Mouse (Mus musculus) E14TG2a.4 (cell line): ENCODE data around the gene Arhgap23.

Source experiments
- H3K27me3 ChIP-seq: 2 replicates; pipeline ENCODE4 v1.6.1; 2014; ENCODE audit warnings: low read length, control low read depth; ENCODE audit not compliant: insufficient read depth
- H3K36me3 ChIP-seq: 2 replicates; pipeline ENCODE4 v1.6.1; 2014; ENCODE audit warnings: low read length, control low read depth; ENCODE audit not compliant: insufficient read depth
- H3K4me1 ChIP-seq: replicated peaks from 2 replicates; pipeline ENCODE4 v1.6.1; 2014; ENCODE audit warnings: low read depth, low read length, control low read depth
- H3K4me3 ChIP-seq: replicated peaks from 2 replicates; pipeline ENCODE4 v1.5.1; 2014; ENCODE audit warnings: mild to moderate bottlenecking, low read length
- H3K9me3 ChIP-seq: 2 replicates; pipeline ENCODE4 v1.6.1; 2014; ENCODE audit warnings: low read length, control low read depth
- CTCF ChIP-seq: conservative IDR thresholded peaks from 2 replicates; pipeline ENCODE4 v1.5.1; 2014; ENCODE audit warnings: low read length
- NANOG ChIP-seq: IDR thresholded peaks from 2 replicates; pipeline ENCODE4 v1.6.1; 2014; ENCODE audit warnings: borderline replicate concordance, low read length, mixed read lengths
- POU5F1 ChIP-seq: IDR thresholded peaks from 2 replicates; pipeline ENCODE4 v1.6.1; 2014; ENCODE audit warnings: low read length, borderline replicate concordance

Gene Arhgap23

DNA sequence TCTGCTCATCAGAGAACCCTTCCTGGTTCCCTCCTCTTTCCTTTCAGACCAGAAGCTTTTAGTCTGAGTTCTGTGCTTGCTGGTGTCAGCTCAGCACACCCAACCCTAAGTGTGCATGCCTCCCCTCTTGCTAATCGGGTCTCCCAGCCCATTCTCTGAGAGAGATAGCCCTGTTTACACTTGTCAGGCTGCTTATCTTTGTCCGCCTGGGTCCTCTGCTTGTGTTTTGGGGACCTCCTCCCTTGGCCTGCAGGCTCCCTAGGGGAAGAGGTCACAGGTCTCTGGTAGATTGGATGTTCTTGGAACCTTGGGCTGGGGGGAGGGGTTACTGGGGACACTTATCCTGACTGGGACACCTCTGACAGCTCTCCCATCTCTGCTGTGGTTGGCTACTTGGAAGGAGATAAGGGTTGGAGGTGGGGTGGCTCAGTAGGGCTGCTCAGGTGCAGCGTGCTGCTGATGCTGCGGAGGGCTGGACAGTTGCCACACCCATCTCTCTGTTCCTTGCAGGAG lies 30.7 kb downstream of the Arhgap23 start:
- peaks cover 79% of the 10 kb centered on the region for H3K36me3 ChIP-seq

DNA sequence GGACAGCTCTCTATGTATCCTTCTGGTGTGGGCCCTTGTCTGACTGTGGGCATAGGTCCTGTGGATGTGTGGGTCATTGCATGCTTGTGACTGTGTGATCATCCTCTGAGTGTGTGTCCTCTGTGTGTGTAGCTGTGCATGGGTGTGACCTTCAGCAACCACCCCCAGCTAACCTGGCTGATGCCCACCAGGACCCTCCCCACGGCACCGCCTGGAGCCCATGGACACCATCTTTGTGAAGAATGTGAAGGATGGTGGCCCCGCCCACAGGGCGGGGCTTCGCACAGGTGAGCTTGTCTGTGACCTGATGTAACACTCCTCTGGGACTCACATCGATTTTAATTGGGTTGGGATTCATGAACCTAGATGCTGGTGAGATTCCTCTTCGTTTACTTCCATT lies 32.6 kb downstream of the Arhgap23 start:
- no peaks in the 10 kb centered on the region for H3K9me3 ChIP-seq
- H3K4me3 ChIP-seq, result no peak overlapping the region
- TF ChIP-seq POU5F1 (no peak), NANOG (no peak), CTCF (no peak)
- no peaks in the 10 kb centered on the region for H3K27me3 ChIP-seq
- peaks cover 92% of the 10 kb centered on the region for H3K36me3 ChIP-seq
- peaks cover 91% of the 10 kb centered on the region for H3K4me1 ChIP-seq

More for the DNA sequence above, 30.7 kb downstream of the Arhgap23 start:
- TF ChIP-seq NANOG (no peak), CTCF (no peak), POU5F1 (no peak)
- Histone ChIP-seq H3K4me1 (peaks cover 93% of the 10 kb centered on the region), H3K4me3 (0 out of 2 replicates have a peak overlapping the region, but pooled peaks have one; percentile 7), H3K9me3 (no peaks in the 10 kb centered on the region), H3K27me3 (peaks cover 1% of the 10 kb centered on the region)

DNA sequence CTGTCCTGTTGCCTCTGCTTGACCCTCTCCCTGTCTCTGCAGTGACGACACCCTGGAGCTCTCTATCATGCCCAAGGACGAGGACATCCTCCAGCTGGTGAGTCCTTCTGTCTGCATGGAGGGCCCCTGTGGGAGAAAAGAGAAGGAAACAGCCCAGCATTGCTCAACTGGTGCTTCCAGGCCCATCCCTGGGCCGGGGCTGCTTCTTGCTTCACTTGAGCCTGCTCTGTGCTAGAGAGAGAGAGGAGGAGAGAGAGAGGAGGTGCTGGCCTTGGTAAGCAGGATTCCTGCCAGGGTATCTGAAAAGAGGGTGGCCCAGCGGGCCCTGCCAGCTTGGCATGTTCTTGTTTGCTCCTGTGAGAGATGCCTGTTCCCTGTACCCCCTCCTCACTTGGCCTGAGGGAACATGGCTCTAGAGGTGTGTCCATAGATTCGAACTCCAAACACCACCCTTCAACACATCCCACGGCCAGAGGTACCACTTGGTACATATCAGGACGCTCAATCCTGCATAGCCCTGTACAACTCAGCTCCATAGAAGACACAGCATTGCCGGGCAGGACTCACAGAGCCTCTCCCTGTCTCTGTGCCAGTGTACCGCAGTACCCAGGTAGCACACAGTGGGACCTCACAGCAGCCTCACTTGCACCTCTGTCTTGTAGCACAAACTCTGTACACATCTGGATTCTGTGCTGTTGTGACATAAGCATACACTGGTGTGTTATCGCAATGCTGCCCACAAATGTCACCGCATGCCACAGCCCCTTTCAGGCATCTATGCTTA lies 33.5 kb downstream of the Arhgap23 start:
- TF ChIP-seq NANOG (no peak), POU5F1 (no peak), CTCF (no peak)
- Histone ChIP-seq H3K9me3 (no peaks in the 10 kb centered on the region), H3K27me3 (no peaks in the 10 kb centered on the region), H3K36me3 (peaks cover 92% of the 10 kb centered on the region), H3K4me3 (no peak overlapping the region), H3K4me1 (peaks cover 91% of the 10 kb centered on the region)

DNA sequence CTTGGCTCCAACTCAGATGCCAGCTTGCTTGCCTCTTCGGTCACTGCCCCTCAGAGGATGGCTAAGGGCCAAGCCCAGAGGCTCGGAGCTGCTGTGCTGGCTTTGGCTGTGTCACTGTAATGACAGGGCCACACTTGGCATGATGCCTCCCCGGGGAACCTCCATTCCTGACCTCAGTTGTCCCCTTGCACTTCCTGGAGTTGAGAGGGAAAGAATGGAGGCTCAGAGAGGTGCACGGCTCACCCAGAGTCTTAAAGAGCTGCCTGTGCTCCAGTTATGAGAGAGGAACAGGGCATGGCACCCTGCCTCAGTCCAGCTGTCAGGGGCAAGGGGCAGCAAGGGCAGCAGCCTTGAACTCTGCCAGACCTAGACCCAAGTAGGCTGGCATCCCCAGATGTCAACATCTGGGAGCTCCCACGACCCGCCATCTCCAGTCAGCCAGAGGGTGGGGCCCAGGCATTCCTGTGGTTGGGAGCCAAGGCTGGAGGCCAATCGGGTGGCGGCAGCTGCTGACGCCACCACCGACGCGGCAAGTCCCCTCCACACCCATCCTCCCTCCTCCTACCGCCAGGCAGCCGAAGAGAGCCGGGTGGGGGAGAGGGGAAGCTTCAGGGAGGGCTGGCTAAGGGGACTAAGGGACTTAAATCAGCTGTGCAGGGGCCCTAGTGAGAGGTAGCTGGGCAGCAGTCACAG lies 34.4 kb downstream of the Arhgap23 start:
- peaks cover 90% of the 10 kb centered on the region for H3K4me1 ChIP-seq
- no peaks in the 10 kb centered on the region for H3K9me3 ChIP-seq
- H3K27me3 ChIP-seq, result no peaks in the 10 kb centered on the region
- peaks cover 92% of the 10 kb centered on the region for H3K36me3 ChIP-seq
- TF ChIP-seq CTCF (no peak), POU5F1 (no peak), NANOG (no peak)
- peak overlapping the region; percentile 69 for H3K4me3 ChIP-seq

DNA sequence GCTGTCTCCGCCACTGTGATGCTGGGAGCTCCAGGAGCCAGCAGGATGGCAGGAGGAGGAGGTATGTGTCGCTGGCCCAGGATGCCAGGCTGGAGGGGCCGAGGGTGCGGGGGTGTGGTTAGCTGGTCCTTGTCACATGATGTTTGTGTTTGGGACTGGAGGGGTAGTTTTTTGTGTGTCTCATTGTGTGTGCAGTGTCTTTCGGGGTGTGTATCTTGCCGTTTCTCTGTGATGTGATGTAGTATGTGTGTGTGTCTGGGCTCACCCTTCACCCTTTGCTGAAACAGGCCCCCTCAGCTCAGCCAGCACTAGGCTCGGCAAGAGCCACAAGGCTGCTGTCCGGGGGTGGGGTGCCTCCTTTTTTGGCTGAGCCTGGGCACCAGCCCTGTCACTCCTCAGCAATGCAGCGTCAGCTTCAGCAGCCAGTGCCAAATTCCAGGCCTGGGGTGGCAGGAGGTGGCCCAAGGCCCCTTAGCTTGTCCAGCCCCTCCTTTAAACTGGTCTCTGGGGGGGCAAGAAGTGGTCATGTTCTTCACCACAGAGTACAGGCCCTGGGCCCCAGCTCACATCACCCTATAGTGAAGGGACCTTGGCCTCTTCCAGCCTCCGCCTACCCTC lies 35.1 kb downstream of the Arhgap23 start:
- peaks cover 83% of the 10 kb centered on the region for H3K4me1 ChIP-seq
- H3K4me3 ChIP-seq, result peak overlapping the region; percentile 69
- H3K9me3 ChIP-seq, result no peaks in the 10 kb centered on the region
- H3K36me3 ChIP-seq, result peaks cover 92% of the 10 kb centered on the region
- H3K27me3 ChIP-seq, result no peaks in the 10 kb centered on the region
- TF ChIP-seq CTCF (no peak), POU5F1 (no peak), NANOG (no peak)

DNA sequence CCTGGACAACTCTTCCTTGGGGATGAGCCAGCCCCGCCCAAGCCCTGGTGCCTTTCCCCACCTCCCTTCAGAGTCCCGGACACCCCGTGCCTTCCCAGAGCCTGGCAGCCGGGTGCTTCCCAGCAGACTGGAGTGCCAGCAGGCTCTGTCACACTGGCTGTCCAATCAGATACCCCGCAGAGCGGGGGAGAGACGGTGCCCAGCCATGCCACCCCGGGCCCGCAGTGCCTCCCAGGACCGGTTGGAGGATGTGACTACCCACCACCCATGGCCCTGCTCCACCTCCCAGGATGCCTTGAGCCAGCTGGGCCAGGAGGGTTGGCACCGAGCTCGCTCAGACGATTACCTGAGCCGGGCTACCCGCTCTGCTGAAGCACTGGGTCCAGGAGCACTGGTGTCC lies 36.3 kb downstream of the Arhgap23 start:
- H3K4me3 ChIP-seq, result no peak overlapping the region

DNA sequence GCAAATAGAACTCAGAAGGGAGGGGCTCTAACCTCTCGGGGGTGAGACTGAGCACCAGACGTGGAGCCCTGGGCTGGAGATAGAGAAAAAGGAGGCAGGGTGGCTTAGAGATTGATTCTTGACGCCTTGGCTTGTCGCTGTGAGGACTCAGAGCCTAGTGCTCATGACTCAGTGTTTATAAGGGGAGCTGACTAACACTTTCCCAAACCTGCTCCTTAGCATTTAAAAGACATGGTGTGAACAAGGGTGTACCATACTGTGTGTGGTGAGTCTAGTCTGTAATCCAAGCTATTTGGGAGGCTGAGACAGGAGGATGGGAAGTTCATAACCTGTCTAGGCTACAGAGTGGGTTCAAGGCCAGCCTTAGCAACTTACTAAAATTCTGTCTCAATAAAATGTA lies 41.8 kb downstream of the Arhgap23 start:
- no peak overlapping the region for H3K4me3 ChIP-seq
- TF ChIP-seq POU5F1, result no peak
- no peak for TF ChIP-seq NANOG
- no peak for TF ChIP-seq CTCF
- H3K36me3 ChIP-seq, result peaks cover 99% of the 10 kb centered on the region
- H3K27me3 ChIP-seq, result no peaks in the 10 kb centered on the region
- no peaks in the 10 kb centered on the region for H3K9me3 ChIP-seq
- H3K4me1 ChIP-seq, result peaks cover 33% of the 10 kb centered on the region

More for the DNA sequence above, 36.3 kb downstream of the Arhgap23 start:
- no peaks in the 10 kb centered on the region for H3K9me3 ChIP-seq
- TF ChIP-seq CTCF, result no peak
- no peak for TF ChIP-seq NANOG
- no peak for TF ChIP-seq POU5F1
- H3K27me3 ChIP-seq, result no peaks in the 10 kb centered on the region
- H3K36me3 ChIP-seq, result peaks cover 94% of the 10 kb centered on the region
- peaks cover 71% of the 10 kb centered on the region for H3K4me1 ChIP-seq

DNA sequence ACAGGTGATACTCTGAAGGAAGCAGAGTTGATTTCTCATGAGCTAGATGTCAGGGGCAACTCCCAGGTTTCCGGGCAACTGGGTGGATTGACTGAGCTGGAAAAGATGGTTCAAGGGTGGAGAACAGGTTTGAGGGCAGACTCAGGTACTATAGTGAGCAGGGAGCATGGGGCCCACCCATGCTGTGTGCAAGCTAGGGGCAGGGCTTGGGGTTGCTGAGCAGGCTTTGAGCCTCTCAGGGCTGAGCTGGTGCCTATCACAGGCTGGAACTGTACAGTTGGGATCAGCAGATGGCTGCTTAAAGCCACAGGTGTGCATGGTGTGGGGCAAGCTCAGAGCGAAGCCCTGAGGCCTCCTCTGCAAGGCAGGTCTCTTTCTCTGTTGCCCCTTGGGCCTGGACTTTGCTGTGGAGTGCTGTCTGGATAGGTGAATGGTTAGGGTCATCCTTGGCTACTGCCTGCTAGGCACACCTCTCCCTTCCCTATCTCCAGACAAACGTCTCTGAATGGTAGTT lies 46.0 kb downstream of the Arhgap23 start:
- Histone ChIP-seq H3K9me3 (no peaks in the 10 kb centered on the region), H3K4me1 (peaks cover 52% of the 10 kb centered on the region), H3K4me3 (no peak overlapping the region), H3K36me3 (peaks cover 96% of the 10 kb centered on the region), H3K27me3 (peaks cover 9% of the 10 kb centered on the region)
- no peak for TF ChIP-seq NANOG
- no peak for TF ChIP-seq POU5F1
- TF ChIP-seq CTCF, result no peak
